Mouse (Mus musculus) lung, postnatal 0 days (tissue): ENCODE measurements around the gene Larp1b.

Experiments
- CTCF ChIP-seq: IDR thresholded peaks from 2 replicates; pipeline ENCODE4 v1.5.1; 2016; ENCODE audit warnings: antibody characterized with exemption, mild to moderate bottlenecking
- EP300 ChIP-seq: IDR thresholded peaks from 2 replicates; pipeline ENCODE4 v1.6.1; 2016; ENCODE audit warnings: antibody characterized with exemption, mild to moderate bottlenecking, control low read depth

- TF ChIP-seq CTCF = no peak
- TF ChIP-seq EP300 = no peak
Observed at GRCm38 (mm10) chr3:41020687-41021086, 71.1 kb downstream of the Larp1b start.
